Mouse (Mus musculus) C2C12 (cell line): ENCODE results near the gene Lztr1.

Experiments
- CEBPB ChIP-seq: IDR thresholded peaks from one replicate; pipeline ENCODE4 v1.6.1; 2011; ENCODE audit warnings: low read depth, mild to moderate bottlenecking, control low read depth, moderate library complexity
- CTCF ChIP-seq: IDR thresholded peaks from one replicate; pipeline ENCODE4 v1.5.1; 2011; ENCODE audit not compliant: control insufficient read depth, insufficient read depth, insufficient read length
- USF1 ChIP-seq: IDR thresholded peaks from one replicate; pipeline ENCODE4 v1.6.1; 2011; ENCODE audit warnings: low read depth, mild to moderate bottlenecking, control low read depth, moderate library complexity

DNA sequence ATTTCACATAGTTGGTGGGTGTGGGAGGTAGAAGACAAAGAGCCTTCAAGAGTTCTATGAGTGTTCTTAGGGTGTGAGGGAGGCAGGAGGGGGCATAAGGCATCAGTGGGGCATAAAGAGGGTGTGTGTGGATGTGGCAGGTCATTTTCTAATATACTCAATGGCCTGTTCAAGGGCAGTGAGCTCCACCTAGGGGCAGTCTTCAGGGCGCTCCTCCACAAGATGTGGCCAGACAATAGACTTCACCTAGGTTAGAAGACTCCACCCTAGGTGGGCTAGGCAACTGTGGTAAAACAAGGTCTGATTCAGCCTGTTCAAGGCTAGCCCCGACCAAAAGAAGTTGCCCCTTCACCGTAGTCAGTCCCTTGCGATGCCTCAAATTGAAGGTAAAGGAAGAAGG lies 23.8 kb downstream of the Lztr1 start:
- TF ChIP-seq CEBPB = no peak
- TF ChIP-seq CTCF = no peak
- TF ChIP-seq USF1 = no peak
